Mouse (Mus musculus): ENCODE measurements around the gene Smyd3.

- TF ChIP-seq CTCF (IDR thresholded peaks at IDR 0.05; ENCODE audit: borderline replicate concordance, extremely low read depth, insufficient read depth, insufficient read length) (no peak), POLR2A (IDR thresholded peaks at IDR 0.05; ENCODE audit: borderline replicate concordance, extremely low read depth, insufficient read depth, insufficient read length, poor library complexity, severe bottlenecking) (no peak)
These were observed 357.1 kb downstream of the Smyd3 start for GRCm38 (mm10) chr1:179160697-179161096.
